Mouse (Mus musculus) retina, postnatal 7 days (tissue): ENCODE measurements around the gene Cdc20b.

ENCODE experiments used
- DNase-seq: peaks from one replicate; pipeline ENCODE4 v3.0.0-alpha.2; 2012; ENCODE audit warnings: low read depth, low spot score

The Cdc20b gene

GRCm38 (mm10) chr13:113097011-113097410, 62.1 kb downstream of the Cdc20b start:
- no peak for DNase-seq

GRCm38 (mm10) chr13:113098406-113098805, 63.5 kb downstream of the Cdc20b start:
- no peak for DNase-seq

DNA sequence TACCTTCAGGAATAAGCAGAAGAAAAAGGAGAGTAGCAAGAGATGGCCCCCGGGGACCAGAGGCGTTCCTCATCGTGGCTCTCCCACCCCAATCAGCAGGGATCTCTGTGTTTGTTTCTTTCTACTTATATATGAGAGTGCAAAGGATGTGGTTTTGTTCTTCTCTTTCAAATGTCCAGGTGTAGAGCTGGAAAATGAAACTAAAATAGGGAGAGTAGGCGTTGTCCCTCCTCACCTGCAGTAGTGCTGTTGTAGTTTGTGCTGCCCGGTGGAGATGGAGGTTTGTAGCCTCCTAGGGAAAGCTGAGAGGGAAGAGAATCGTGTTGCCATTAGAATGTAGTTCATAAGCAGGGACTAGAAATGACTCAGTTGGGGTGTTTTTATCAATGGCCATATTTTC, 66.0 kb downstream of the Cdc20b start, which contains the start of gene Gzma:
Gene Gzma, minus strand, starts transcription at position 103 of the 400 bp plus-strand sequence.
- DNase-seq: no peak

DNA sequence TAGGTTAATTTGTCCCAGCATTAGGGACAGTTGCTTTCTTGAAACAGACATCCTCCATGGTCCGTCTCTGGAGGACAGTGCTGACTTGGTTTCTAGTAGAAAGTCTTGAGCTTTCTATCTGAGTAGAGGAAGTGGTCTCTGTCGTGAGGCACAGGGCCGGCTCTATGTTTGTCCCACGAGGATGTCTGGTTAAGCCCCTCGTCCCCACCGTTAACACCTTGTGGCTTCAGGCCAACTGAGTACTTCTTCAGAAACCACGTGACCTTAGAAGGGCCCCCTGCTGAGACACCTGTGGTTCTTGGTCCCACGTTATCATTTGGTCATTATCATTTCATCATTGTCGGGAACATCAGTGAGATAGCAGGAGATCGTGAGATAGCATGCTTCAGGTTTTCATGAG, 66.9 kb downstream of the Cdc20b start:
- no peak for DNase-seq

DNA sequence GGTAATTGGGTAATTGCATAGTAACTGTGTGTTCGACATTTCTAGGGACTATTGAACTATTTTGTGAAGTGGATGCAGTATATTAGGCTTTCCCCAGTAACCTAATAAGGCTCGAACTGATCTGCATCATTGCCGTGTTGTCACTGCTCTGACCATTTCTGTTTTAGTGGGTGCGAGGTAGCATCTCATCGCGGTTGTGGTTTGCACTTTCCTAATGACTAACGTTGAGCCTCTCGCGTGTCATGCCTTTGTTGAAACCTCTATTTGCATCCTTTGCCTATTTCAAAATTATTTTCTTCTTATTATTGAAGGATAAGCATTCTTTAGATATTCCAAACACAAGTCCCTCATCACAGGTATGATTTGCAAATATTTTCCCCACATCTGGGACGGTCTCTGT, 69.8 kb downstream of the Cdc20b start:
- DNase-seq: no peak

DNA sequence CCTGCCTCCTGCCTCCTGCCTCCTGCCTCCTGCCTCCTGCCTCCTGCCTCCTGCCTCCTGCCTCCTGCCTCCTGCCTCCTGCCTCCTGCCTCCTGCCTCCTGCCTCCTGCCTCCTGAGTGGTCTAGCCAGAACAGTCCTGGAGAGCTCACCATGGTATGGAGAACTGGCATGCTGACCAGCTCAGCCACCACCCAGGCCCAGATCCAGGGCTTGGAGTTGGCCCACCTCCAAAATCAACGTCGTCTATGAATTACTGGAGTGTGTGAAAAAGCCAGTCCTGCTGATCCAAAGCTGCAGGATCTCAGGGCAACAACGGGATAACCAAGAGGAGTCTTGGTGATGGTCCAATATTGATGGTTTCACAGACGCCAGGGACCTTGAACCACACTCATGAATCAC, 84.1 kb downstream of the Cdc20b start:
- no peak for DNase-seq

GRCm38 (mm10) chr13:113120324-113121237, 85.7 kb downstream of the Cdc20b start:
- no peak for DNase-seq

- no peak for DNase-seq
These were observed 86.4 kb downstream of the Cdc20b start for GRCm38 (mm10) chr13:113121326-113121725.

DNA sequence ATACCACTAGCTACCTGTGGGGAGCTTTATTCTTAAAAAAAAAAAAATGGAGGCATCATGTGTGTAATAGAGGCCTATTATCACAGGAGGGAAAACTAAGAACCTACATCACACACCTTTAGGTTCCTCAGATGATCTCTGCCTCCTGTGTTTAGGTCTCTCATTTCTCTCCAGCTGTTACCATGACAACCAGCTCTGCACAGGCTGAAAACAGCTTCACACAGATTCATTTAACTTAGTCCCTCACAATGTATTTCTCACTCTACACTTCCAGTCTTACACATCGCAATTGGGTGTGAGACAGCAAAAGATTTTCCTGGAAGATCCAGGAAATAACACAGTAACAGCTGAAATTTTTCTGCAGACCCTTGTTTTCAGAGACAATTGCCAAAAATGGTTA, 95.1 kb downstream of the Cdc20b start:
- DNase-seq: no peak

DNA sequence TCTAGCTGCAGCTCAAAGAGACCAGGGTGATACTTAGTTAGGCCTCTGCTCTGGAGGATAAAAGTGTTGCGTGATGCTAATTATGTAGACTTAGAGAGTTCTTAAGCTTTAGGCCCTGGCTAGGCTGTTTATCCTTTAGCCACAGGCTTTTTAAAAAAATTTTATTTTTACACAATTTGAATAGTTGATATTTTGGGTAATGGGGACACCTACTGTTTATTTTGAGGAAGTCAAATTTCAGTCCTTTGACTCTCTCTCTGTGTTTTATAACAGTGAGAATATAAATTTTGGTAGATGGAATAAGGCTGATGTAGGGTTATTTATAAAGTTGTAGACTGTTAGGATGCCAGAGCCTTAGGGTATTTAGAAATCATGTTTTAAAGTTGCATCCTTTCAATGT, 104.7 kb downstream of the Cdc20b start:
- no peak for DNase-seq
